Mouse (Mus musculus) left cerebral cortex, adult 8-10 months (tissue): ENCODE data around the gene Ddx21. TPM values are rescaled to one million over a fixed set of nuclear protein-coding genes. Genes with fewer than 3 reads are reported as not detected.

Source experiments
- total RNA-seq, 4 experiments: library from RNA; stranded (reverse); gene quantifications; 2 replicates each; pipeline ENCODE4 v1.2.4; 2022

Gene Ddx21
- total RNA-seq, 4 experiments from 2014 or later: 18.6 to 21.8 (median 19.5) TPM

Other genes with a start within 250 kb of the Ddx21 start
- gene Hk1, start 222.4 kb downstream of the Ddx21 start, total RNA-seq: 100 to 1,000 TPM; 308 to 326 (median 318) TPM
- gene Hkdc1, start 179.8 kb downstream of the Ddx21 start, total RNA-seq: 10 to 100 TPM in 1 of 4 experiments, 1 to 10 TPM in 3; 5.8 to 10.4 (median 7.2) TPM
- gene 4930507D05Rik, start 152.8 kb downstream of the Ddx21 start, total RNA-seq: 1 to 10 TPM in 2 of 4 experiments, under 1 TPM in 2; 0.81 to 1.8 (median 1.0) TPM
- gene Supv3l1, start 152.5 kb downstream of the Ddx21 start, total RNA-seq: 10 to 100 TPM; 23.0 to 33.5 (median 27.6) TPM
- gene Vps26a, start 115.5 kb downstream of the Ddx21 start, total RNA-seq: 10 to 100 TPM; 47.3 to 54.9 (median 51.6) TPM
- 10 to 100 TPM in 2 of 4 experiments, 1 to 10 TPM in 2; 7.4 to 18.7 (median 11.6) TPM for gene Srgn, start 74.8 kb downstream of the Ddx21 start, total RNA-seq
- 100 to 1,000 TPM; 161 to 183 (median 170) TPM for gene Kif1bp, start 23.8 kb downstream of the Ddx21 start, total RNA-seq
- gene Ddx50, start 48.9 kb upstream of the Ddx21 start, total RNA-seq: 10 to 100 TPM; 80.2 to 87.7 (median 86.1) TPM
- gene Stox1, start 123.8 kb upstream of the Ddx21 start, total RNA-seq: 1 to 10 TPM; 2.7 to 6.4 (median 4.4) TPM
- 10 to 100 TPM; 43.2 to 52.6 (median 45.4) TPM for gene Ccar1, start 190.0 kb upstream of the Ddx21 start, total RNA-seq